Mouse (Mus musculus): ENCODE measurements around the gene Bud23.

GRCm38 (mm10) chr5:135072061-135072460 is 7.3 kb upstream of the Bud23 start:
- no peak for TF ChIP-seq CTCF (IDR thresholded peaks at IDR 0.05; ENCODE audit: low read depth)
- no peak for TF ChIP-seq EP300 (IDR thresholded peaks at IDR 0.05; ENCODE audit: low read depth)
